Mouse (Mus musculus) frontal cortex, postnatal 14 days (tissue): ENCODE results near the gene Bglap.

Source experiments
- DNase-seq, 2 experiments: peaks; one replicate each; pipeline ENCODE4 v3.0.0; 2022; ENCODE audit warnings: low spot score in 2 of 2

Bglap gene

DNA sequence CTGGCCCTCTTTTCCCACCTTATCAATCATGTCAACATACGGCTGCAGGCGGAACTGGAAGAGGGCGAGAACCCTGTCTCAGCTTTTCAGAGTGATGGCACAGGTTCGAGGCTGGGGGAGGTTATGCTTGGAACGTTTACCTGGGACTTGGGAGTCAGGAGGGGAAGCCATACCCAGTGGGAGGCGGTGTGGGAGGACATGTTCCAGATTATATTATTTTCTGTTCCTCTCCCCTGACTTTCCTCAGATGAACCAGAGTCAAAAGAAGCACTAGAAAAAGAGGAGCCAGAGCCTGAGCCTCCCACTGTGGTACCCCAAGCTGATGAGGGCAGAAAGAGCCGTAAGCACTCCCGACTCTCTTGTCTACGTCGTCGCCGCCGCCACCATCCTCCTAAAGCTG lies 33.5 kb downstream of the Bglap start:
- DNase-seq: no peak

DNA sequence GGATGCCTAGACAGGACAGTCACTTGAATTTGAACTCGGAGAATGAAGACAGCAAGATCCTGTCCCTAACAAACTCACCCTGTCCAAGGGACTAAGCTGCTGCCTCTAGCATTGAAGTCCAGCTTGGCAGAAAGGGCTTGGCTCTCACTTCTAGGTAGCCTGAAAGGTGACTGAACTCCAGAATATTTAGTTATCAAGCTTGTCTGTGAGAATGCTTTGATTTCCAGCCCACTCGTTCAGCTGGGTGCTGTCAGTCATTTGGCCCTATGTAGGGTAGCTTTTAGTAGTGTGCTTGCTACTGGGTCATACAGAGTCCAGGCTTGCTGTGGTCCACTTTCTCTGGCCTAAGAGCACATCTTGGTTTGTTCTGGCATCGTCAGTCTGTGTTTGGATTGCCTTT lies 45.3 kb downstream of the Bglap start:
- no peak for DNase-seq

DNA sequence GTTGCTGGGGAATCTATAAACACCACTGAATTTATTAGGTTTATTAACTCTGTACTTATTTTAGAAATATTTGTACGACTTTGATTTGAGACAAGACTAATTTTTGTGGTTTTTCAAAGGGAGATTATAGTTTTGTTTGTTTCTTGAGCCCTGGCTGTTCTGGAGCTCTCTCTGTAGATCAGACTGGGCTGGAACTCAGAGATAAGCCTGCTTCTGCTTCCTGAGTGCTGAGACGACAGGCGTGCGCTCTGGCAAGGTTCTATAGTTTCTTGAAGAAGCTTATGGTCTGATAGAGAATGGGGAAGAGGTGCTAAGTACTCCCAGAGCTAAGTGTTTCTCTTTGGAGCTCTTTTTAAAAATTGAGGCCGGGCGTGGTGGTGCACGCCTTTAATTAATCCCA lies 45.9 kb downstream of the Bglap start:
- DNase-seq: no peak

DNA sequence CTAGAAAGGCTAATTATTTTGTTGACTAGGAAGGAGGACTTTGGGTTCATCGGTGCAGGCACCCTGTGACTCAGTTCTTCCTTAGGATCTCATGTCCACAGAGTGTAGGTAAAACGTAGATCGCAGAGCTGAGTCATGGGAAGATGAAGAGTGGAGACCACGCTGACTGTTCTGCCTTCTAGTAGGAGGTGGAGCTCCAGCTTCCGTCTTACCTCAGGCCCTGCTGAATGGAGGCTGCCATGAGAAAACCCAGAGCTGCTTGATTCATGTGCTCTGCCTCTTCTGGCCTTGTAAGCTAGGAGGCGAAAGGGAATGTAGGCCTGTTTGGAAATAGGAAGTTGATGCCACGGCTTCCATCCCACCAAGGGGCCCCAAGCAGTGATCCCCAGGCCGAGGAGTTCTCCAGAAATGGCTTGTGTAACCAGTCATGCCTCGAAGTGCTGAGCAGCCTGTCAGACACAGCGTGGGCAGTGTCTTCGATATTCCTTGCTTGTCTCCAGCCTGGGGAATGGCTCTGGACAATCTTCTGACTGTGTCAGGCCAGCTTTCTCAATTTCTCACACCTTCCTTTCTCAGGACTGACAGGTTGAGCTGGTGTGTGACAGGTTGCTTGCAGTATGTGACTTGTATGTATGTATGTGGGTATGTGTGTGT lies 46.8 kb downstream of the Bglap start:
- no peak for DNase-seq

DNA sequence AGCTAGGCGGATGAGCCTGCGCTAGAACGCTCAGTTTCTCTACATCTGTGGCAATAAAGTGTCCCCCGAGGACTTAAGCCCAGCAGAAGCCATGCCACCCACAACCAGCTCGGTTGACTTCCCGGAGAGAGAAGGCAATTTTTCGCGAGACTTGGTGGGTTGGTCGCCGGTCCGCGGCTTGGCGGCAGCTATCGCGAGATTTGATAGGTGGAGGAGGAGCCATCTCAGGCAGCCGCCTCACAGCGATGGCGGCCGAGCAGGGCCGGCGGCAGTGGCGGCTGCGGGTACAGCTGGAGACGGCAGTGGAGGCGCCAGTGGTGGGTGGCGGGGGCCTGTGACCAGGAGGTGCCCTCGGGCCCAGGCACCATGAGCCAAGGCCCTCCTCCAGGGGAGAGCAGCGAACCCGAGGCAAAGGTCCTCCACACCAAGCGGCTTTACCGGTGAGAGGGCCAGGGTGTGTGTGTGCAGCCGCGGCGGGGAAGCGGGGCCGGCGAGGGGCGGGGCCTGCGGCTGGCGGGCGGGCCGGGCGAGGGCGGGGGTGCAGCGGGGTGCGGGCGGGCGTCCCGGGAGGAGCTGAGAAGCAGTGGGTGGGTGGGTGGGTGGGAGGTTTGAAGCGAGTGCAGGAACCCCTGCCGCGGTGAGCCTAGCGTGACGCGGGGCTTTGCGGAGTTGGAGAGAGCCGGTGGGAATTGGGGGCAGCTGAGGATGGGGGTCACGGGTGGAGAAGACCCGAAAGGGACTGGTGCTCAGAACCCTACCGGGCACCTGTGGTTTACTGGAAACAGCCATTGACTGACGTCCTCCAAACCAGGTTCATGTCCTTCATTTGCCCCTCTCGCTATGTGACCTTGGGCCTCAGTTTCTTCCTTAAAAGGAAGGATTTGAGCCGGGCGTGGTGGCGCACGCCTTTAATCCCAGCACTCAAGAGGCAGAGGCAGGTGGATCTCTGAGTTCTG lies 47.9 kb downstream of the Bglap start, which contains the start of the genes Tmem79 and Smg5:
Gene Tmem79, minus strand, starts transcription at position 91 of the 956 bp plus-strand sequence.
Gene Smg5, plus strand, starts transcription at position 203 of the 956 bp plus-strand sequence.
- DNase-seq: peak; percentile 93 to 94

DNA sequence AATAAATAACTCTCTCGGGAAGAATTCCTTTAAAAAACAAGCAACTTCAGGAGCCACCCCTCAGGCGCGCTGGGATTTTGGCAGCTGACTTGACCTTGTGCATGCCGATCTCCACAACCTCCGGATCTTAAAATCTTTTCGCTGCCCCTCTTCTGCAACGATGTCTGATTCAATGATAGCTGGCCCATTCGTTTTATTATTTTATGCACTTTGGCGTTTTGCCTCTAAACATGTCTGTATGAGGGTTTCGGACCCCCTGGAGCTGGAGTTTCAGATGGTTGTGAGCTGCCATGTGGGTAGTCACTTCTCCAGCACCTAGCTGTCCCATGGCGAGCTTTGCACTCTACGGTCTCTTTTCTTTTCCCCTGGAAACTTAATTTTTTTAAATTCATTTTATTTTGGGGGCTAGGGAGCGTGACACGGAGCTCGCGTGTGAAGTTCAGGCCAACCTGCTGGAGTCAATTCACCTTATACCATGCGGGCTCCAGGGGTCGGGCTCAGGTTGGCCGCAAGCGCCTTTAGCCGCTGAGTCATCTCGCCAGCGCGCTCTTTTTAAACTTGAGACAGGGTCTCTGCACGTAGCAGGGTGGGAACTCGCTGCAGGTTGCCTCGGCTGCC lies 48.7 kb downstream of the Bglap start:
- no peak for DNase-seq

DNA sequence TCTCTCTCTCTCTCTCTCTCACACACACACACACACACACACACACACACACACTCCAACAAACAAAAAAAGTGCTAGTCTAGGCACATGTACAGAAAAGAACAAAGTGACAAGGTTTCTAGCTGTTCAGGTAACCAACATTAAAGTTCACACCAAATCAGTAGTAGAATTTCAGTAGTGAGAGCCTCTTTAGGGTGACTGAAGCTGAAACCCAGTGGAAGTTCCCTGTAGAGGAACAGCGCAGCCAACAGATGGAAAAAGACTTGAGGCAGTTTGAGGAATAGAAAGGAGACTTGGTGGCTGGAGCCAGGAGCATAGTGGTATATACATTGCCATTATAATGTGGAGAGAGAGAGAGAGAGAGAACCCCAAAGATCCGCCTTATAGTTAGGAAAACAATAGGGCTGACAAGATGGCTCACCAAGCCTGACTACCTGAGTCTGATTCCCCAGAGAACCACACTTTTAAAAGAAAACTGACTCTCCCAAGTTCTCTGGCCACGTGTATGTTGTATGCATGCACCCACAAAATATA lies 49.3 kb downstream of the Bglap start:
- no peak for DNase-seq

DNA sequence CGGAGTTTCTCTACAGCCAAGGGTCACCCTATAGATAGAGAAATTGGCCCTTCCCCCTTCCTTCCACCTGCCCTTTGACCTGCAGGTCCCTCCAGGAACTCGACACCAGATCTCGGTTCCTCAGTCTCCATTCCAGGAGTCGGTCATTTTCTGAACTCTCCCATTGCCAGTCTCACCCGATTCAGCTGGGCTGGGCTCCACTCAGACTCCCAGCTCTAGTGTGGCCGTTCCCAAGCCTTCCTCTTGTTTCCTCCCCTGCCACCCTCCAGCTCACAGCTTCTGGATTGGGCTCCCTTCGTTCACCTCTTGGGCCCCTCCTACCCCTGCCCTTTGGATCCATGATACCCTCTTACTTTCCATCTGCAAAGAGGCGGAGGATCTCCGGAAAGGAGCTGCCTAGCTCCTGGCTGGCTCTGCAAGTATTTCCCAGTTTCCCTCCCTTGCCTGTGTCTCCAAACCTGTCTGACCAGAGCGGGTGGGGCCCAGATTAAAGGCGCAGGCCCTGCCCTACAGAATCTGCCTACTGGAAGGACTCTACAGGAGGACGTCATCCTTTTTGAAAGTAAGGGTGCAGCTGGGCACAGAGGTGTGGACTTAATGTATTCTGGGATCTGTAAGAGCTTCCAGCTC lies 50.1 kb downstream of the Bglap start:
- no peak for DNase-seq
